Mouse (Mus musculus): Measurements from ENCODE around the gene Pdzk1ip1. TPM values are rescaled to one million over a fixed set of nuclear protein-coding genes. Genes with fewer than 3 reads are reported as not detected.

Pdzk1ip1 gene
- total and polyA plus RNA-seq, 3 experiments, result 0.14 TPM; not detected in 2

DNA sequence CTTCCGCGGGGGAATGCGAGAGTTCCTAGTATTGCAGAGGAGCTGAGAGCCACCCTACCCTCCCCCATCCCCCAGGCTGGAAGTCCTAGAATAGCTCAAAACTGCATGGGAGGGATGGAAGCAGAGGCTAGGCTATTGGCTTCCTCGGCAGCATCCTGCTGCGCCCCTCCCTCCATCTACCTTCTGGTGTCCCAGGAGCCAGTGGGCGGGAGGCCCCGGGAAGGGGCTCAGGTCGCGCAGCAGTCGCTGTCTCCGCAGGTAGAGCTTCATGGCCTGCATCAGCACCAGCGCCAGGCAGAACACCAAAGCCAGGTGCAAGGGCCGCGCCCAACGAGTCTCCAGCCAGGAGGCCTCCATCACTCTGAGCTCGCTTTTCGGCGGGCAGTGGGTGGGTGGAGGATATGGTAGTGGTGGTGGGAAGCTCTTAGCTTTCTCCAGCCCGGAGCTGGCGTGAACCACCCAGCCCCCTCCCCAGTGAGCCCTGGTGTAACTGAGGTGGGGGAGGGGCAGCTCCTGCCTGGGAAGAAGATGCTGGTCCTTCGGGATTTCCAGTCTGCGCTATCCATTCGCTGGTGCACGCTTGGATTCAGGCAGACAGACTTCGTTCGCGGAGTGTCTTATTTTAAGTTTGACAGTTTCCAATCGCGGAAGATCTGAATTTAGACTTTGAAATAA lies 45.2 kb downstream of the Pdzk1ip1 start, which contains the start of gene Cyp4x1:
Cyp4x1 (minus strand) TSS at position 661 of the 675 bp plus-strand sequence.
- Histone ChIP-seq H3K79me2 (ENCODE audit: control insufficient read depth, insufficient read depth, low read length, poor library complexity) (no peaks in the 10 kb centered on the region), H3K4me3 (ENCODE audit: control insufficient read depth in 1 of 2, insufficient read depth in 1 of 2, low read depth in 2 of 2, low read length in 2 of 2) (peak within 1 kb of the TSS; percentile 7 to 11), H3K36me3 (ENCODE audit: control insufficient read depth in 1 of 2, insufficient read depth in 2 of 2, low read length in 2 of 2) (peaks cover 0 to 7% of the 10 kb centered on the region in 2 experiments; a peak in 2 of 4 replicates), H3K4me1 (ENCODE audit: control insufficient read depth in 1 of 2, insufficient read depth in 2 of 2, low read length in 2 of 2) (peaks cover 0 to 15% of the 10 kb centered on the region in 2 experiments; a peak in 2 of 4 replicates), H3K9me3 (replicated peaks; ENCODE audit: insufficient read depth, low read length) (no peaks in the 10 kb centered on the region), H3K27ac (ENCODE audit: control insufficient read depth, low read depth, low read length) (no peak within 1 kb of the TSS), H3K9ac (ENCODE audit: control insufficient read depth, low read depth, low read length, poor library complexity, severe bottlenecking) (no peak within 1 kb of the TSS), H3K27me3 (ENCODE audit: control insufficient read depth in 1 of 2, insufficient read depth in 2 of 2, low read length in 2 of 2) (no peaks in the 10 kb centered on the region)
- TF ChIP-seq ELF1 (IDR thresholded peaks at IDR 0.05; ENCODE audit: low read depth, low read length) (no peak), CTCF (IDR thresholded peaks at IDR 0.05 in 2 of 3, conservative IDR thresholded peaks at IDR 0.05 in 1 of 3; ENCODE audit: control insufficient read depth in 1 of 3, insufficient read depth in 1 of 3, low read depth in 2 of 3, low read length in 3 of 3, poor library complexity in 1 of 3, severe bottlenecking in 1 of 3) (no peak), BHLHE40 (IDR thresholded peaks at IDR 0.05; ENCODE audit: borderline replicate concordance, low read depth, low read length) (no peak), JUND (IDR thresholded peaks at IDR 0.05; ENCODE audit: low read depth, low read length) (no peak), GATA1 (IDR thresholded peaks at IDR 0.05; ENCODE audit: low read depth, low read length) (no peak), TAL1 (IDR thresholded peaks at IDR 0.05; ENCODE audit: low read length) (no peak), NRF1 (IDR thresholded peaks at IDR 0.05; ENCODE audit: insufficient read depth, low read depth, low read length, poor library complexity, severe bottlenecking) (no peak), SMC3 (IDR thresholded peaks at IDR 0.05; ENCODE audit: low read depth, low read length) (no peak), USF1 (IDR thresholded peaks at IDR 0.05; ENCODE audit: low read depth, low read length) (no peak), RCOR1 (IDR thresholded peaks at IDR 0.05; ENCODE audit: low read depth, low read length) (no peak), CHD2 (IDR thresholded peaks at IDR 0.05; ENCODE audit: low read length) (no peak), TBP (IDR thresholded peaks at IDR 0.05; ENCODE audit: low read depth, low read length) (no peak), MXI1 (IDR thresholded peaks at IDR 0.05; ENCODE audit: low read depth, low read length) (no peak), MAX (IDR thresholded peaks at IDR 0.05; ENCODE audit: low read length) (no peak), ZNF384 (IDR thresholded peaks at IDR 0.05; ENCODE audit: low read depth, low read length) (no peak)
- no peak for DNase-seq (ENCODE audit: low read depth, low spot score)

GRCm38 (mm10) chr4:115134296-115134630 lies 45.8 kb downstream of the Pdzk1ip1 start:
- Histone ChIP-seq H3K27me3 (ENCODE audit: control insufficient read depth in 1 of 2, insufficient read depth in 2 of 2, low read length in 2 of 2) (no peaks in the 10 kb centered on the region), H3K9me3 (replicated peaks; ENCODE audit: insufficient read depth, low read length) (no peaks in the 10 kb centered on the region), H3K4me3 (ENCODE audit: control insufficient read depth in 1 of 2, insufficient read depth in 1 of 2, low read depth in 2 of 2, low read length in 2 of 2) (no peak overlapping the region), H3K9ac (ENCODE audit: control insufficient read depth, low read depth, low read length, poor library complexity, severe bottlenecking) (no peak overlapping the region), H3K4me1 (ENCODE audit: control insufficient read depth in 1 of 2, insufficient read depth in 2 of 2, low read length in 2 of 2) (peaks cover 0 to 15% of the 10 kb centered on the region in 2 experiments; a peak in 3 of 4 replicates), H3K36me3 (ENCODE audit: control insufficient read depth in 1 of 2, insufficient read depth in 2 of 2, low read length in 2 of 2) (peaks cover 0 to 9% of the 10 kb centered on the region in 2 experiments; a peak in 2 of 4 replicates), H3K27ac (ENCODE audit: control insufficient read depth, low read depth, low read length) (no peak overlapping the region), H3K79me2 (ENCODE audit: control insufficient read depth, insufficient read depth, low read length, poor library complexity) (no peaks in the 10 kb centered on the region)
- DNase-seq (ENCODE audit: low read depth, low spot score), result no peak
- TF ChIP-seq MAFK (IDR thresholded peaks at IDR 0.05; ENCODE audit: borderline replicate concordance, low read depth, low read length), result no peak

Other genes starting within 250 kb of the Pdzk1ip1 start
- 0.42 and 0.73 TPM in 2 replicates for gene Foxd2, start 179.8 kb upstream of the Pdzk1ip1 start, total RNA-seq (2012; rRNA removed)
- gene Foxd2, start 179.8 kb upstream of the Pdzk1ip1 start, polyA plus RNA-seq (2012; ENCODE audit: insufficient read depth in 1 of 2, insufficient read length in 2 of 2, low read depth in 1 of 2, low replicate concordance in 2 of 2, missing spikeins in 1 of 2), result 1 to 10 TPM in 1 of 2 experiments, not detected in 1; 1.1 TPM
- gene Foxe3, start 162.7 kb upstream of the Pdzk1ip1 start, total RNA-seq (2012; rRNA removed), result not detected in 2 replicates
- not detected for gene Foxe3, start 162.7 kb upstream of the Pdzk1ip1 start, polyA plus RNA-seq (2012; ENCODE audit: insufficient read depth in 1 of 2, insufficient read length in 2 of 2, low read depth in 1 of 2, low replicate concordance in 2 of 2, missing spikeins in 1 of 2)
- gene Cmpk1, start 101.5 kb upstream of the Pdzk1ip1 start, total RNA-seq (2012; rRNA removed), result 28.7 and 33.4 TPM in 2 replicates
- 10 to 100 TPM in 1 of 2 experiments, not detected in 1; 33.7 TPM for gene Cmpk1, start 101.5 kb upstream of the Pdzk1ip1 start, polyA plus RNA-seq (2012; ENCODE audit: insufficient read depth in 1 of 2, insufficient read length in 2 of 2, low read depth in 1 of 2, low replicate concordance in 2 of 2, missing spikeins in 1 of 2)
- 5.0 and 5.9 TPM in 2 replicates for gene Stil, start 88.5 kb upstream of the Pdzk1ip1 start, total RNA-seq (2012; rRNA removed)
- 1 to 10 TPM in 1 of 2 experiments, not detected in 1; 9.1 TPM for gene Stil, start 88.5 kb upstream of the Pdzk1ip1 start, polyA plus RNA-seq (2012; ENCODE audit: insufficient read depth in 1 of 2, insufficient read length in 2 of 2, low read depth in 1 of 2, low replicate concordance in 2 of 2, missing spikeins in 1 of 2)
- 21.2 and 34.9 TPM in 2 replicates for gene Tal1, start 32.3 kb upstream of the Pdzk1ip1 start, total RNA-seq (2012; rRNA removed)
- gene Tal1, start 32.3 kb upstream of the Pdzk1ip1 start, polyA plus RNA-seq (2012; ENCODE audit: insufficient read depth in 1 of 2, insufficient read length in 2 of 2, low read depth in 1 of 2, low replicate concordance in 2 of 2, missing spikeins in 1 of 2), result 10 to 100 TPM in 1 of 2 experiments, not detected in 1; 48.9 TPM
- 0.04 and 0.07 TPM in 2 replicates for gene Cyp4x1, start 45.6 kb downstream of the Pdzk1ip1 start, total RNA-seq (2012; rRNA removed)
- gene Cyp4x1, start 45.6 kb downstream of the Pdzk1ip1 start, polyA plus RNA-seq (2012; ENCODE audit: insufficient read depth in 1 of 2, insufficient read length in 2 of 2, low read depth in 1 of 2, low replicate concordance in 2 of 2, missing spikeins in 1 of 2), result under 1 TPM in 1 of 2 experiments, not detected in 1; 0.47 TPM
- not detected in 2 replicates for gene Cyp4a29, start 153.4 kb downstream of the Pdzk1ip1 start, total RNA-seq (2012; rRNA removed)
- not detected for gene Cyp4a29, start 153.4 kb downstream of the Pdzk1ip1 start, polyA plus RNA-seq (2012; ENCODE audit: insufficient read depth in 1 of 2, insufficient read length in 2 of 2, low read depth in 1 of 2, low replicate concordance in 2 of 2, missing spikeins in 1 of 2)
- gene Cyp4a12a, start 210.3 kb downstream of the Pdzk1ip1 start, total RNA-seq (2012; rRNA removed), result not detected in 2 replicates
- not detected for gene Cyp4a12a, start 210.3 kb downstream of the Pdzk1ip1 start, polyA plus RNA-seq (2012; ENCODE audit: insufficient read depth in 1 of 2, insufficient read length in 2 of 2, low read depth in 1 of 2, low replicate concordance in 2 of 2, missing spikeins in 1 of 2)